Mouse (Mus musculus) brain, embryonic 14.5 days (tissue): ENCODE results near the gene Sfmbt2. TPM values are rescaled to one million over a fixed set of nuclear protein-coding genes. Genes with fewer than 3 reads are reported as not detected.
A peak's percentile ranks its signal among the peaks of the same experiment; 100 is the strongest.

Experiments used
- DNase-seq: peaks from one replicate; pipeline ENCODE4 v3.0.0-alpha.2; 2011; ENCODE audit warnings: low read depth
- CTCF ChIP-seq: fragments of 200-500 bp; IDR thresholded peaks from 2 replicates; pipeline ENCODE4 v1.5.1; 2012; ENCODE audit warnings: inconsistent platforms, mild to moderate bottlenecking, moderate library complexity, borderline replicate concordance; ENCODE audit not compliant: insufficient read depth, insufficient read length; ENCODE audit errors: extremely low read depth
- POLR2A ChIP-seq: fragments of 200-500 bp; IDR thresholded peaks from 2 replicates; pipeline ENCODE4 v1.6.1; 2012; ENCODE audit warnings: mild to moderate bottlenecking, inconsistent platforms, borderline replicate concordance; ENCODE audit not compliant: poor library complexity, insufficient read depth, insufficient read length, severe bottlenecking; ENCODE audit errors: extremely low read depth
- polyA plus RNA-seq: library from polyadenylated mRNA; depleted of rRNA; stranded (reverse); fragments of >200 nt; gene quantifications from 2 replicates; pipeline ENCODE4 v1.2.3, GENCODE M21; 2012

Gene Sfmbt2
- polyA plus RNA-seq, 1 experiment = 2.9 TPM

- no peak for DNase-seq
- TF ChIP-seq POLR2A (no peak), CTCF (no peak)
Observed at GRCm38 (mm10) chr2:10352887-10353286, 17.4 kb upstream of the Sfmbt2 start.

- no peak for TF ChIP-seq POLR2A
- TF ChIP-seq CTCF = no peak
- DNase-seq = no peak
Observed at GRCm38 (mm10) chr2:10353889-10354288, 16.4 kb upstream of the Sfmbt2 start.

DNA sequence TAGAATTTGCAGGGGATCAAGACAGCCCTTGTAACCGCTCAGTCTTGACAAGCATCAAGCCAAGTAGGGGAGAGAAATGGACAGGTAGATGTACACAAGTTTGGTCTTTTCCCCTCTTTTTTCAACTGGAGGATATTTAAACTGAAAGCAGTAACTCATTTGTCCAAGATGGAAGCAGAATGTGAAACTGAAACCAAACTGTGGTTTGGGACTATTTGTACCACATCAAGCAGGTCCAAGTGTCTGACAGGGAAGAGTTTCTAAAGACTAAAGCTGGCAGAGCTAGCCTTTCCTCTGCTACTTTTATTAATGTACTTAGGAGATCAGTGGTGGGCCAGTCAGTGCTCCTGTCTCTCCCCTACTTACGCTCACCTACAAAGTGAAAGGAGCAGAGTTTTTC lies 10.4 kb upstream of the Sfmbt2 start:
- TF ChIP-seq POLR2A = no peak
- TF ChIP-seq CTCF = no peak
- DNase-seq = no peak

- no peak for DNase-seq
- TF ChIP-seq CTCF (no peak), POLR2A (no peak)
Observed at GRCm38 (mm10) chr2:10365081-10365480, 5.2 kb upstream of the Sfmbt2 start.

DNA sequence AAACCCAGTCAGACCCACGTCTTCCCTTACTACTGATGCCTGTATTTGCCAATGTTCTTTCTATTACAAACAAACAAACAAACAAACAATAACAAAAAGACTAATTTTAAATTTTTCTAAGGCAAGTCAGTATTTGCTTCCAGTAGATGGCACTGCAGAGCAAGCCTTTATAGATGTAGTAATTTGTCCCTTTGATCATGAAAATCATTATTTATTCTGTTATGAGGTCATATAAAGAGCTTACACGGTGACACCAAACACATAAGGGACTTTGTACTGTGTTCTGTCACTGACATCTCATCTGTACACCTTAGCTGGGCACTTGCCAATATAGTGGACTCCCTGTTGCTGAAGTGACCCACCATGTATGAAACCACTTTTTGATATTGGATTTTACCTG lies 4.0 kb upstream of the Sfmbt2 start:
- no peak for TF ChIP-seq POLR2A
- no peak for TF ChIP-seq CTCF
- DNase-seq = peak; percentile 67

DNA sequence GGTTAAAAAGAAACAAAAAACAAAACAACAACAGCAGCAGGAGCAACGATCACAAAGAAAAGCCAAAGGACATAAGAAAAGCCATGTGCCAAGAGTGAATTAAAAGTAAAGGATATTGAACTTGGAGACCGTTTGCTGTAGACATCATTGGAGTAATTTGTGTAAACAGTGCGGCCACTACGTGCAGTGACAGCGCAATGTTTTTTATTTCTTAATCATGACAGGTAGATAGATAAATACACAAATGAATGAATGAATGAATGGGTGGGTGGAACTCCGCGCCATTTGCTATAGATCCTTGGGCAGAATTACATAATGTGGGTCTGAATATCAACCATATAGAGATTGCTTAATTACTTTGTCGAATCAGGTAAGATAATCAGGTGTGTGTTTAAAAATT lies 634 bp upstream of the Sfmbt2 start:
- no peak for DNase-seq
- no peak for TF ChIP-seq POLR2A
- no peak for TF ChIP-seq CTCF

- DNase-seq = no peak
- TF ChIP-seq CTCF (no peak), POLR2A (no peak)
Observed at GRCm38 (mm10) chr2:10370687-10371458, 563 bp downstream of the Sfmbt2 start.

GRCm38 (mm10) chr2:10371459-10371817 lies 1.1 kb downstream of the Sfmbt2 start:
- no peak for TF ChIP-seq POLR2A
- TF ChIP-seq CTCF = no peak
- DNase-seq = peak; percentile 23

- no peak for TF ChIP-seq POLR2A
- no peak for DNase-seq
Observed at GRCm38 (mm10) chr2:10371899-10372298, 1.6 kb downstream of the Sfmbt2 start.

DNA sequence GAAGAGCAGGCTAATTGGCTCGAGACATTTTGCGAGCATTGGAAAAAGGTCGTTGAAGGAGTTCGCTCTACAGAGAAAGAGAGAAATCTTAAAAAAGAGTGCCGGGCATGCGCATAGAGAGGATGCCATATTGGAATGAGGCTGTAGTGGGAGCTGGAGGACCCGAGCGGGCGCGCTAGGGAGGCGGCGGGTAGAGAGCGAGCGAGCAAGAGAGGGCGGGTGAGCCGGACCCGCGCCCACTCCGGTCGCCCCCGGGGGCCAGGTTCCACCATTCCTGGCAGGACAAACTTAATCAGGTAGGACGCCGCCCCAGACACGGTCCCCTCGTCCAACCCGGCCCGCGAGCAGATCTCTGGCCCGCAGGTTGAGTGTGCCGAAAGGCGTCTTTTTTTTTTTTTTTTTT lies 2.0 kb downstream of the Sfmbt2 start:
- TF ChIP-seq CTCF (peak; percentile 39; the same call in 1 of the 2 replicates), POLR2A (no peak)
- DNase-seq = peak; percentile 92

DNA sequence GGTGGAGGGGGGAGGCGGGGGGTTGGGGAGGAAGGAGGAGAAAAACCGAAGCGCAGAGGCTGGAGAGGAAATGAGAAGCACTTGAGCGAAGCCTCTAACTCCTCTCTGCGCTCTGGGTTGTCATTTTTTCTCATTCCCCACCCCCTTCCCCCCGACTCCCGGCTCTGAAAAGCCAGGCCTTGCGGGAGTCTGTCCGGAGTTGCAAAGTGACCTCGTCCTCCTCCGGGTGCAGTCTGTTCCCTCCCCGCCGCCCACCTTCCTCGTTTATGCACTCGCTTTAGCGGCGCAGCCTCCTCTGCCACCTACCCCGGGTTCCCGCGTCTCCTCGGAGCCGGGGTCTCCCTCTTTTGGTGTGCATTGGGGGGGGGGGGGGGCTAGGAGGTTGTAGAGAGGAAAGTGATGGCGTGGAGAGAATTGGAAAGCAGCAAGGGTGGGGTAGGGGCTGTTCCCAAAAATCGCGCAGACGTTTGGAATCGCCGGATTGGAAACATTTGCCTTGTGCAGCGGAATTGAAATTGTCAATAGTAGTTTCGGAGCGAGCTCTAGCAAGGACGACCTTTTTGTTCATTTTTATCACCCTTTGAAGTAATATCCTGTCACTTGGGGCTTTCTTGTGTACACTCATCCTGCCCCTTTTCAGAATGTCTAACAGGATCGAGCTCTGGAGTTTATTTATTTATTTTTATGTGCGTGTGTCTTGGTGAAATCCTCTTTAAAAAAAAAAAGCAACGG lies 2.6 kb downstream of the Sfmbt2 start:
- peak; percentile 61 for DNase-seq
- no peak for TF ChIP-seq POLR2A
- TF ChIP-seq CTCF = no peak
